Mouse (Mus musculus) spleen, adult 2 months (tissue): Measurements from ENCODE around the gene Cphx3. TPM values are rescaled to one million over a fixed set of nuclear protein-coding genes. Genes with fewer than 3 reads are reported as not detected.
"Not testable (repeated sequence)": the region's sequence is repeated elsewhere in the genome, so short reads cannot be mapped to it uniquely, and the experiment has no call there.

Source experiments
- DNase-seq, 2 experiments: peaks; one replicate each; pipeline versions ENCODE4 v3.0.0 to v3.0.0-alpha.2; 2012 to 2021; ENCODE audit warnings: low spot score in 2 of 2, low read depth in 1 of 2
- H3K27ac ChIP-seq: fragments of 200-500 bp; 2 replicates; pipeline ENCODE4 v1.5.1; 2012; ENCODE audit warnings: low read length, inconsistent platforms; ENCODE audit not compliant: insufficient read depth
- H3K27me3 ChIP-seq: fragments of 200-500 bp; 2 replicates; pipeline ENCODE4 v1.6.1; 2012; ENCODE audit warnings: mild to moderate bottlenecking, moderate library complexity, low read length, inconsistent platforms; ENCODE audit not compliant: control insufficient read depth, insufficient read depth
- H3K36me3 ChIP-seq: fragments of 200-500 bp; 2 replicates; pipeline ENCODE4 v1.6.1; 2012; ENCODE audit warnings: mild to moderate bottlenecking, low read length, inconsistent platforms; ENCODE audit not compliant: control insufficient read depth, insufficient read depth
- H3K4me1 ChIP-seq: fragments of 200-500 bp; 2 replicates; pipeline ENCODE4 v1.6.1; 2011; ENCODE audit warnings: inconsistent platforms; ENCODE audit not compliant: control insufficient read depth, insufficient read depth, insufficient read length
- H3K4me3 ChIP-seq: fragments of 200-500 bp; 2 replicates; pipeline ENCODE4 v1.5.1; 2011; ENCODE audit warnings: mild to moderate bottlenecking, inconsistent platforms; ENCODE audit not compliant: insufficient read depth, insufficient read length; ENCODE audit errors: extremely low read depth
- WGBS: fragments of 180-500 bp; shearing (Covaris S2); methylation state at CpG from one replicate; pipeline ENCODE4 v1.1.7; 2018; 5-methylcytosine and 5-hydroxymethylcytosine counted together
- polyA plus RNA-seq: library from polyadenylated mRNA; depleted of rRNA; stranded (reverse); fragments of >200 nt; gene quantifications from 2 replicates; pipeline ENCODE4 v1.2.3, GENCODE M21; 2012

The Cphx3 gene
- polyA plus RNA-seq, 1 experiment = not detected

GRCm38 (mm10) chr14:26076620-26077390, 5.3 kb upstream of the Cphx3 start:
- H3K4me1 ChIP-seq, H3K4me3 ChIP-seq, H3K27me3 ChIP-seq, H3K36me3 ChIP-seq, H3K27ac ChIP-seq, DNase-seq: not testable (repeated sequence)
- WGBS = no CpG with 5 or more reads among the region's 5 CpGs

GRCm38 (mm10) chr14:26081216-26081615, 881 bp upstream of the Cphx3 start, which contains the start of gene Cphx2:
TSS of gene Cphx2 (plus strand) at chr14:26081516.
- not testable (repeated sequence) for H3K36me3 ChIP-seq, H3K27me3 ChIP-seq, H3K4me1 ChIP-seq, DNase-seq, H3K27ac ChIP-seq, H3K4me3 ChIP-seq
- no CpG with 5 or more reads among the region's 6 CpGs for WGBS

GRCm38 (mm10) chr14:26097622-26098021, 15.5 kb downstream of the Cphx3 start:
- no CpG with 5 or more reads among the region's 3 CpGs for WGBS
- H3K27ac ChIP-seq, H3K4me1 ChIP-seq, DNase-seq, H3K27me3 ChIP-seq, H3K4me3 ChIP-seq, H3K36me3 ChIP-seq: not testable (repeated sequence)

GRCm38 (mm10) chr14:26118150-26118549, 36.1 kb downstream of the Cphx3 start, which contains the start of gene Duxbl2:
TSS of gene Duxbl2 (plus strand) at chr14:26118349.
- H3K36me3 ChIP-seq, DNase-seq, H3K27me3 ChIP-seq, H3K4me3 ChIP-seq, H3K4me1 ChIP-seq, H3K27ac ChIP-seq: not testable (repeated sequence)
- WGBS = no CpG with 5 or more reads among the region's 7 CpGs

- WGBS = no CpG with 5 or more reads among the region's 18 CpGs
- H3K4me1 ChIP-seq, DNase-seq, H3K27ac ChIP-seq, H3K36me3 ChIP-seq, H3K4me3 ChIP-seq, H3K27me3 ChIP-seq: not testable (repeated sequence)
Observed at GRCm38 (mm10) chr14:26118550-26119000, 36.5 kb downstream of the Cphx3 start.

DNA sequence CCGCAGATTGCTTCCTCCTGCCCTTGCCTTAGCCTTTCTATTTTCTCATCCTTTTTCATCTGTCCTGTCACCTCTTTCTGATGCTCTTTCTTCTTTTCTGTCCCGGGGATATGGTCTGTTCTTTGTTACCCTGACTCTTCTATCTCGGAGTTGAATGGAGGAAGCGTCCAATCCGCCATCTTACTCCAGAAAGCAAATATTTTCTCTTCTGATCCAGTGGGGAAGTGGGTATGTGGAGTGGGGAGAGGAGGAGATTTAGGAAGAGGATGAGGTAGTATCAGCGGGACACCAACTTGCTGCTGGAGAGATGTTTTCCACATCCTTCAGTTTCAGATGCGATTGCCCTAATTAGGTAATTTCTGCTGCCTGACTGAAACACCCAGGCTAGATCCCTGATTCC, 37.0 kb downstream of the Cphx3 start:
- not testable (repeated sequence) for H3K4me1 ChIP-seq, H3K4me3 ChIP-seq, H3K27ac ChIP-seq, H3K36me3 ChIP-seq, H3K27me3 ChIP-seq, DNase-seq
- WGBS = no CpG with 5 or more reads among the region's 7 CpGs

- not testable (repeated sequence) for H3K27ac ChIP-seq, H3K4me3 ChIP-seq, H3K4me1 ChIP-seq, H3K27me3 ChIP-seq, DNase-seq, H3K36me3 ChIP-seq
- no CpG with 5 or more reads among the region's 2 CpGs for WGBS
Observed at GRCm38 (mm10) chr14:26147095-26147494, 65.0 kb downstream of the Cphx3 start.

- WGBS = no CpG with 5 or more reads among the region's 7 CpGs
- not testable (repeated sequence) for H3K4me1 ChIP-seq, H3K4me3 ChIP-seq, H3K27ac ChIP-seq, DNase-seq, H3K36me3 ChIP-seq, H3K27me3 ChIP-seq
Observed at GRCm38 (mm10) chr14:26156032-26156431, 73.9 kb downstream of the Cphx3 start.

- H3K4me1 ChIP-seq, H3K36me3 ChIP-seq, H3K27me3 ChIP-seq, DNase-seq, H3K4me3 ChIP-seq, H3K27ac ChIP-seq: not testable (repeated sequence)
- WGBS = no CpG with 5 or more reads among the region's 9 CpGs
Observed at GRCm38 (mm10) chr14:26161156-26161555, 79.1 kb downstream of the Cphx3 start.

- not testable (repeated sequence) for H3K36me3 ChIP-seq, H3K4me1 ChIP-seq, H3K27ac ChIP-seq, DNase-seq, H3K4me3 ChIP-seq, H3K27me3 ChIP-seq
- no CpG with 5 or more reads among the region's 5 CpGs for WGBS
Observed at GRCm38 (mm10) chr14:26162423-26162822, 80.3 kb downstream of the Cphx3 start.

DNA sequence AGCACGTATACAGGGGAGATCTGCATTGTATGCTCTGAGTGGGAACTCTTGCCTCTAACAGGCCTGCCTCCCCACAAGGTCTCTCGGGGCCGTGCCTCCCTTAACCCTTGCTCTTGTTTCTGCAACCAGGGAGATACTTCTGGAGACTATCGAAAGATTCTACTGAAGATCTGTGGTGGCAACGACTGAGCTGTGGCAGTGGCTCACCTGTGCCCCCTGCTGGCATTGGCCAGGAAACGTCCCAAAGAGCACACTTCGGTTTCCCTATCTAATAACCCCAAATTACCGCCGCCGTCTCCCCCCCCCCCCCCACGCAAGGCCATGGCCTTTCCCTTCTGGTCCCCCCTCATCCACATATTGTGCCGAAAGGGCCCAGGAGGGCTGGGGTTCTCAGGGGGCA, 83.2 kb downstream of the Cphx3 start:
- H3K4me1 ChIP-seq, H3K4me3 ChIP-seq, H3K36me3 ChIP-seq, H3K27me3 ChIP-seq, DNase-seq, H3K27ac ChIP-seq: not testable (repeated sequence)
- no CpG with 5 or more reads among the region's 12 CpGs for WGBS
